Mouse (Mus musculus) testis, postnatal 10 days (tissue): ENCODE measurements around the gene Gm17655.

ENCODE experiments used
- DNase-seq: peaks from one replicate; pipeline ENCODE4 v3.0.0; 2021; ENCODE audit warnings: low spot score

Gene Gm17655

DNA sequence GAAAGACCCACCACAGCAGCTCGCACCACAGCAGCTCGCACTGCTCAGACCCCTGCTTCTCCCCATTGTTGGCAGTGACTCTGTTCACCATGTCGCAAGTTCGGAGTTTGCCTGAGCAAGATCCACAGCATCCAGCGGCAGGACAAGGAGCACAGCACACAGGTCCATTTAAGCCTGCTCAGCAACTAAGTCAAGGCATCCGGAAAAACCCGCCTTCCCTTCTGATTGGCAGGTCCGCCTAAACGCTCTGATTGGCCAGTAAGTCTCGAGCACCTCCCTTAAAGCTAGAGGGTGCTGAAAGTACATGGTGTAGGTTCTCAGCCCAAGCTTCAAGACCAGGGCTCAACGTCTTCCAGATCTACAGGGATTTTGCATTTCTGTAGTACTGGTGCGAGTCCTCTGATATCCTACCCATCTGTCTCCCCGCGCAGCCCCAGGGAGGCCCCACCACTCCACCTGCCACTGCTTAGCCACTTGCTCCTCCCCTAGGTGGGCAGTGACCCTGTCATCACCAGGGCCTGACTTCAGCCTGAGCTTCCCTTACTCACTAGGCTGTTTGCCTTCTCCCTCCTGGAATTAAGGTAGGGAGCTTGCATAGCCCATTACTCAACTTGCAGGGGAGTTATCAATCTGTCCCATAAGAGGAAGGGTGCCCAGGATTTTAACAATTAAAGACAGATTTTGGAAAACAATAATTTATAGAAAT, 14.0 kb upstream of the Gm17655 start:
- DNase-seq: no peak

DNA sequence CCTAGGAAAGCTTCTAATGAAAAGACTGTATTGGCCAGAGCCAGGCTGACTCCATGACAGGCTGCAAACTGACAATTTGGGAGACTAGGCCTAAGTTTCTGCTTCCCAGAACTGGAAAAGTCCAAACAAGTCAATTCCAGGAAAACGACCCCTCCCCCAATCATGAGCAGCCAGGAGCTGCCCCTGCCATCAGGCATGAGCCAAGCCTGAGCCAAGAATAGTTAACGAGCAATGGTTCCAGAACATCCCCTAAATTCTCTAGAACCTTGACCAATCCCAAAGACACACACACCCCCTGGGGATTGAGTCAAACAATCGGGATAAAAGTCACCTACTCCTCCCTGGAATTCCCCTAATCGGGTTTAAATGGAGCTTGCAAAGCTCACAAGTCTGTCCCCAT, 10.6 kb upstream of the Gm17655 start:
- DNase-seq: no peak

DNA sequence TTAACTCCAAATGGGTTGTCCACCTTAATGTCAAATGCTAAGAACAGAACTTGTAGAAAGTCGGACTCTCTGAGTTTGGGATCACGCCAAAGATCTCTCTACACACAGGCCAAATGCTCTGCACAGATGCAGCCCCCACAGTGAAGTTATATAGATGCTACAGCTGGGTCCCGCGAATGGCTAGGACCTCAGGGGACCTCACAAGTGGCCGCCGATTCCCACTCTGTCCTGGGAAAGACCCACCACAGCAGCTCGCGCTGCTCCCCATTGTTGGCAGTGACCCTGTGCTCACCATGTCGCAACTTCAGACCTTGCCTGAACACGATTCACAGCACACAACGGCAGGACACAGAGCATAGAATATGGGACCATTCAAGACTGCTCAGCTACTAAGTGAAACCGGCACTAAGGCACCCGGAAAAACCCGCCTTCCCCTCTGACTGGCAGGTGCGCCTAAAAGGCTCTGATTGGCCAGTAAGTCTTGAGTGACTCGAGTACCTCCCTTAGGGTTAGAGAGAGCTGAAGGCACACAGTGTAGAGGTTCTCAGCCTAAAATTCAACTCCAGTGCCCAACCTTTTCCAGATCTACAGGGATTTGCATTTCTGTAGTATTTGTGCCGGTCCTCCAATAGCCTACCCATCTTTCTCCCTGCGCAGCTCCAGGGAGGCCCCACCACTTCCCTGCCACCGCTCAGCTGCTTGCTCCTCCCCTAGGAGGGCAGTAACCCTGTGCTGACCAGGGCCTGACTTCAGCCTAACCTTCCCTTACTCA, 14.5 kb downstream of the Gm17655 start:
- peak; percentile 85 for DNase-seq

DNA sequence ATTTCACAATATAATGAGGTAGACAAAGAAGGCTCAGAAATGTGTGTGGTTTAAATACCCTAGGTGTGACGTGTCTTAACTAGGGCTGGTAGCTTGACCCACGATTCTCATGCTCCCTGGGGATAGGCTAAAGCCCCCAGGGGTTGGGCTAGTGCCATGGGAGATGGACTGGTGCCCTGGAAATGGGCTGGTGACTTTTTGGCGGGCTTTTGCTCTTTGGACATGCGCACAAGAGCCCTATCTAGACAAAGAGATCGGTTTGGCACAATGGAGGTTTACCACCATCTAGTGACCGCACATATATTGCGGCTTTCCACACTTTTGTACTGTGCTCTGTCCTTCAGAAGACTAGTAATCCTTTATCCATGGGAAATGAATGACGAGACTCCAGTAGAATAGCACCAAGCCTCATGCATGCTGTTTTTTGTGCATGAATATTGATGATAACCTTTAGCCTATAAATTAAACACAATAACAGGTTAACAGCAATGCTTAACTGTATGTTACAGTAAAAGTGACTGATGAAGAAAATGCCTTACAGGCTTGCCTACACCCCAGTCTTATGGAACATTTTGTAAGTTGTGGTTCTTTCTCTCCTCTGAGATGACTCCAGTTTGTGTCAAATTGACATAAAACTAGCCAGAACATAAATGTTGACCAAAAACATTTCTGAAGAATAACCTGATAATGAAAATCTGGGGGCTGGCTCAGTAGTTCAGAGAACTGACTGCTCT, 48.5 kb downstream of the Gm17655 start:
- peak; percentile 60 for DNase-seq

GRCm38 (mm10) chr5:110023273-110023672, 49.0 kb downstream of the Gm17655 start:
- DNase-seq: no peak

GRCm38 (mm10) chr5:110015775-110016174, 56.5 kb downstream of the Gm17655 start:
- peak; percentile 41 for DNase-seq
